Mouse (Mus musculus) layer of hippocampus, adult 8-10 months (tissue): Measurements from ENCODE around the gene D330045A20Rik. TPM values are rescaled to one million over a fixed set of nuclear protein-coding genes. Genes with fewer than 3 reads are reported as not detected.
A peak's percentile ranks its signal among the peaks of the same experiment; 100 is the strongest.
"Not testable (repeated sequence)": the region's sequence is repeated elsewhere in the genome, so short reads cannot be mapped to it uniquely, and the experiment has no call there.

Experiments
- DNase-seq, 2 experiments: peaks; one replicate each; pipeline ENCODE4 v3.0.0; 2022; ENCODE audit warnings: low spot score in 2 of 2
- total RNA-seq, 4 experiments: library from RNA; stranded (reverse); gene quantifications; 2 replicates each; pipeline ENCODE4 v1.2.4; 2022

Gene D330045A20Rik
- under 1 TPM; 0.45 to 0.61 (median 0.49) TPM for total RNA-seq

GRCm38 (mm10) chrX:139480022-139480894 is at the start of gene D330045A20Rik:
Gene D330045A20Rik, plus strand, starts transcription at chrX:139480367.
- DNase-seq, result no peak

- peak; percentile 2 to 17 for DNase-seq
Measured at GRCm38 (mm10) chrX:139432550-139432949, 47.6 kb upstream of the D330045A20Rik start.

DNA sequence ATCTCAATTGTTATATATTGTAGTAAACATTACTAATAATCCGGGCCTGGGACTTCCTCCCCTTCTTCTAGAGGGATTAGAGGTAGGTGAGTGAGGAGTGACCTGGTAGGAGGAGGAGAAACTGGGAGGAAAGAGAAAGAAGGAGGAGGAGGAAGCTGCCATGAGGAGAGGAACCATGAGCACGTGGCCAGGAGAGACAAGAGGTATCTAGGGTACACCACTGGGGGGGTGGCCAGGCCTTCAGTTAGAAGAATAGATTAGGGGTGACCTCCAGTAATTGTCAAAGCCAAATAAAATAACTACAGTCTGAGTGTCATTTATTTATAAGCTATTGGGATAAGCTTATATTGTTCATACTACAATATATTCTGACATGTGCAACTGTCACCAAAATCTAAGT is 45.0 kb upstream of the D330045A20Rik start:
- DNase-seq, result no peak

GRCm38 (mm10) chrX:139441057-139441456 is 39.1 kb upstream of the D330045A20Rik start:
- not testable (repeated sequence) for DNase-seq

DNA sequence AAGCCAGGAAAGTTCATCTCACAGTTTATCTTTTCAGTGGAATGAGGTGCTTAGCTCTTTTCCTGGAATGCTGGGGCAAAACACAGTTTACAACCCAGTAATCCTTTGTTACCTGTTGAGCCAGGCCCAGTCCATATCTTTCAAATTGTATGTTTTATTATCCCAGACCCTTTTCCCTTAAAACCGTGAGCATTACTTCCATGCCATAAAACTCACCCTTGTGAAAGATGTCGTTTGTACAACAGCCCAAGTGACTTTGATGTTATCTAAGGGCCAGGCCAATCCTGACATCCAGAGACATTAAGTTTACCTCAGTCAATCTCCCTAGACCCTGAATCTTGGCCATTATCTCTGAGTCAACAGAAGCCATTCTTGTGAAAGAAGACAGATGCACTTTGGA is 23.4 kb upstream of the D330045A20Rik start:
- DNase-seq, result no peak

DNA sequence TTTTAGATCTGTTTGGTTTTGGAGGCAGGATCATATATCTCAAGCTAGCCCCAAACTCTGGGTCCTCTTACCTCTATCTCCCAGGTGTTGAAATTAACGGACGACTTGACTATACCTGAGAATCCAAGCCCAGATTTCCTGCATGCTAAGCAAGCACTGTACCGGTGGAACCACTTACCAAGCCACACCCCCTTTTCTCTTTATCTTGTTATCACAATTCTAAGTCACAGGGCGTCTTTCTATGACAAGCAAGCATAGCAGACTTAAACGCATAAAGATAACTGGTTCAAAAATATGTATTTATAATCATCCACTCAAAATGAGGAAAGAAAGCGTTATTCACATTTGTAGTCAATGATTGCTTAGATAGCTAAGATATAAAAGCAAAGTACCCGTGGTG is 1.9 kb downstream of the D330045A20Rik start:
- DNase-seq, result no peak

DNA sequence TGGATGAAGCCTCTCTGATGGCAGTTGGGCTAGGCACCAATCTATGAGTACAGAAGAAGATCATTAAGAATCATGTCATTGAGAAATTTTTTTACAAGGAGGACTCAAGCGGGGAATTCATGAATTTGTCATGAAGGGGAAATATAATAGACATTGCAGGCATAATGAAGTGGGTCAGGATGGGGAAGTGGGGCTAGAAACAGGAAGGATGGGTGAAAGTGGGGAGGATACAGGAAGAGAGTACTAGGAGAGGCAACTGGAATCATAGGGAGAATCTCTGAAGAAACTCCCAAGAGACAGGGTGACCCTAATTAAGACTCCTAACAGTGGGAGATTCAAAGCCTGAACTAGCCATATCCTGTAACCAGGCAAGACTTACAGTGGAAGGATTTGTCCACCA is 4.8 kb downstream of the D330045A20Rik start:
- DNase-seq, result no peak

GRCm38 (mm10) chrX:139516156-139516555 is 36.0 kb downstream of the D330045A20Rik start:
- DNase-seq, result no peak

DNA sequence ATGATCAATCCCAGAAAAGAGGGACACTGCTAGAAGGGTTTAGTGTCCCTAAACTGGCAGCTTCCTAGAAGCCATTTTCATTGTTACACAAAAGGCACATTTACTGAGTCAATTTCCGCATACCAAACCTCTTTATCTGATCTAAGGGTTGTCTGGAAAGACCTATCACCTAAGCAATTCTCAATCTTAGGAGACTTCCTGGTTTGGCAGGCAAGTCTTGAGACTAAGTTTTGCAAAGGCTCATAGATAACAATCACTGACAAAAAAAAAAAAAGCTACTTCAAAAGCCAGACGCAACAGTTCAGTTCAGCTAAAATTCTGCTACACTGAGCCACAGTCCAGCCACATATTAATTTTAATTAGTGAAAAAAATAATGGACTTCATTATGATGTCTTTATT is 39.1 kb downstream of the D330045A20Rik start:
- no peak for DNase-seq

DNA sequence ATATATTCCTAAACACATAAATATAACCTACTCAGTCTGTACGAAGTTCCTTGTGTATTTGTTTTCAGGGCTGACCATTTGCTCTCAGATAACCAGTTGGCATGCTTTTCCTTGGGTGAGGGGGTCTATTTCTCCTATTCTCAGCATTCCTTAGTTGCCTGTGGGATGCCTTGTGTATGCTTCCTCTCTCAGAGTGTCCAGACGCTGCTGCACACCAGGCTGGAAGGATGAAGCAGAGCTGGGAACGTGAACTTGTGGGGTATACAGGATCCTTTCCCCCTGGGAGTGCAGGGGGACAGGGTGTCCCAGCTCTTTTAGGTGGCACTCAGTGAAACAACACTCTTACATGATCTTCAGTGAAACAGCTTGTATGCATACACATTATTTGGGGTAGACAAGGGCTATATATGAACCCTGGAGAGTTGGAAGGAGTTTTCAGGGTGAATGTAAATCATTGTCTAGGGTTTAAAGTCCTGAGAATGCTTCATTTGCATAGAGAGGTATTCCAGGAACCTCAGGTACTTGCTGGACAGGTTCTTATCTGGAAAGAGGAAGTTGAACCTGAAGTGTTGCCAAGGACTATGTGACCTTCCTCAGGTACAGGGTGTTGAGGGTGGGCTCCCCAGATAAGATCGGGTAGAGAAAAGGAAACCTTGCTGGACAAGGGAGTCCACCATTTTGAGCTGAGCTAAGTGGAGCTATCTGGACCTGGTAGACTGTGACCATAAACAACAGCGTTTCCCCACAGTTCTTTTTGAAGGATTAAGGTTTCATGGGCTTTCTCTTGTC is 44.3 kb downstream of the D330045A20Rik start:
- no peak for DNase-seq

DNA sequence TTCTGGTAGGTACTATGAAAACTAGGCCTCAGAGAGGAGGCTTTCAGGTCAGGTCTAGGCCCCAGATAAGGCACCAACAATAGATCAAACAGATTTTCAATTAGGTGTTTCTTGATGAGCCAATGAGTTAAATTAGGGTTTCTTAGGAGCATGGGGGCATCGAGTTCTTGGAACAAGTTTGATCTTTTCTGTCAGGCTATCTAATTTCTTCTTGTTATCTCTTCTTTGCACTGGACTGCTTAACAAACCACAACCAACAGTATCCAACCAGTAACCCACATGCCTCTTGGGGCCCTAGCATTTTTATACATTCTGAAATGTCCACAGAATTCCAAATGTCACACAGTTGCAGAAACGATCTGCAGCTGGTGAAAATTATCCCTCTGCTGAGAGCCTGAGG is 45.6 kb downstream of the D330045A20Rik start:
- DNase-seq, result no peak

DNA sequence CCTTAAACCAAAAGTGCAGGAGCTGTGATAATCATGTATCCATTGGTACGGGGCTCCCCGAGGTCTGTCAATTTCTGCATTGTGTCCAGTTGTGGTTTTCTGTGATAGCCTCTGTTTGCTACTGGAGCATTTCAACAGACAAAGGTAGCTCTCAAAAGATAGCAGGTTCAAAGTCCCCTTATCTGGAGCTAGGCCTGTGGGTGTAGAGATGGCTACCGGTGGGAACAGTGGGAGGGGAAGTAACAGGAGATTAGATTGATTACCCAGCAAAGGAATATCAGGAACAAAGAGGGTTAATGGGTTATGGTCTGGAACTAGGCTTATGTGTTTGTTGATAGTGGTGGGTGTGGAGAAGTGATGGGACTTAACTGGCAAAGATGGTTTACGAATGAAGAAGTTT is 46.8 kb downstream of the D330045A20Rik start:
- DNase-seq, result no peak

DNA sequence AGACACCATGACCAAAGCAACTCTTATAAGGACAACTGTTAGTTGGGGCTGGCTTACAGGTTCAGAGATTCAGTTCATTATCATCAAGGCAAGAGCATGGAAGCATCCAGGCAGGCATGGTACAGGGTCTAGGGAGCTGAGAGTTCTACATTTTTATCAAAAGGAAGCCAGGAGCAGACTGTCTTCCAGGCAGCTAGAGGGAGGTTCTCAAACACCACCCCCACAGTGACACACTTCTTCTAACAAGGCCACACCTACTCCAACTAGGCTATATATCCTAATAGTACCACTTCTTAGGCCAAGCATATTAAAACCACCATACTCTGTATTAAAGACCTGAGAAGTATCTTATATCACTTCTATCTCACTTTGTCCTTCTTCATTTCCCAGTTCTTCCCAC is 49.5 kb downstream of the D330045A20Rik start:
- no peak for DNase-seq

- DNase-seq, result no peak
Measured at GRCm38 (mm10) chrX:139532293-139532692, 52.1 kb downstream of the D330045A20Rik start.

DNA sequence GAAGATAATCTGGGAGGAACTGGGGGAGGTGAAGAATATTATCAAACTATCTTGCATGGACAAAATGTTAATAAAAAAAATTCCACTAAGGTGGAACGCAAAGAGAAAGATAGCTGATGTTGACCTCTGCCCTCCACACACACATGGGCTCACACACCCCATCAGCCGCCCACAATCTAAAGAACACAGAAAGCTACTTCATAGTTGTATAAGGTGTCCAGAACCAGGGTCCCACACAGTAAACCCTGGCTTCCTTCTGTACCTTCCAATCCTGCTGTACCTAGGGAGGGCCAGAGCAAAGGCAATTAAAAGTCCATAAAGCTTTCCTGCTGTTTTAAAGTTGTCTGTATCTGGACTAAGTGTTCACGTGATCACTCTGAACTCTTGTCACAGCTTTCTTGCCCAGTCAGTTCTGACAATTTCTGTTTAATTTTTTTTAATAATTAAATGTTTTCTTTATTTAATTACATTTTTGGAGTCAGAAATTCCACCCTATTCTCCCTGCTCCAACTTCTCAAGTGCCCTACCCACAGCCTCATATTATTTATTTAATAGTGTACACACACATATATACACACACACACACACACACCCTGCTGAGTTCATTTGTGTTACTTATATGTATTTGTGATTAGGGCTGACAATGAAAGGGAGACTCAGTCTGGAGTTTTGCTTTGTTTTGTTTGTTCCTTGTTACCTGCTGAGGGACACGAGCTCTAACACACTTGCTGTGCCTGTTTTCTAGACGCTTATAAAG is 57.7 kb downstream of the D330045A20Rik start:
- no peak for DNase-seq

GRCm38 (mm10) chrX:139543726-139544125 is 63.6 kb downstream of the D330045A20Rik start:
- DNase-seq, result no peak

DNA sequence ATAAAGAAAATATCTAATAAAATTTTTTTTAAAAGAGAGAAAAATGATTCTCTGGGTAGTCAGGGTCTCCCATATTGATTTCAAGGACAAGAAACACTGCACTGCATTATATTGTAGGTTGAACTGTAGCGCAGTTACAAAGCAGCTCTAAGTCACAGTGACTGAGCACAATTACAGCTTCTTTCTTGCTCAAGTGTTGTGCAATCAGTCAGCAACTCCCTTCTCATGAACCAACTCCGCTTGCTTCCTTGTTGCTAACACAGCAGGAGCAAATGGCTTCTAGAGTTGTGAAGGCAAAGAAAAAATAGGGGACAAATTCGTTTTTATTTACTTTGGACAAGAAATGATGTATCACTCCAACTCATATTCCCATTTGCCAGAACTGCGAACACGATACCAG is 70.3 kb downstream of the D330045A20Rik start:
- no peak for DNase-seq

- no peak for DNase-seq
Measured at GRCm38 (mm10) chrX:139552090-139552489, 71.9 kb downstream of the D330045A20Rik start.

GRCm38 (mm10) chrX:139562255-139562924 is 82.2 kb downstream of the D330045A20Rik start:
- no peak for DNase-seq

DNA sequence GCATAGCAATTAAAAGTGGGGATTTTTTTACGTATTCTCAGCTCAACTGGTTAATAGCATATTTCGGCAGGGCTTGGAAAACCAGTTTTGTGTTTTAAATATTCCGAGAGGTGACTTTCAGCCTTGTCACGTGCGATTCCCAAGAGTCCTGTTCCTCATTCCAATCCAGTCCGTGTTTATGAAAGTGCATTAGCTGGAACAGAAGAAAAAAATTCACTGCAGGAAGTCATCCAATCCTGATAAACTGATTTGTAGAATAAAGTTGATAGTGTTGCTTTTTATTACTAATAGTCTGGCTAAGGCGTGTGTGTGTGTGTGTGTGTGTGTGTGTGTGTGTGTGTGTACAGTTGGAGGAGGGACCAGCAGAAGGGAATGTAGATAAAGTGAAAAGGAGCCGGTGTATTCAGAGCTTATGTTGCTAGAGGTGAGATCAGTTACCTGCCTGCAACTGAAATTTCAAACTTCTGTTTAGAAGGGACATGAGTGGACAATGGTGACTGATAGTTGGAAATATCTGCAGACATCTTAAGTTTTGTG is 82.8 kb downstream of the D330045A20Rik start, which contains the start of gene Rnf128:
Gene Rnf128 (plus strand): TSS at position 392 of the 537 bp plus-strand sequence.
- DNase-seq, result no peak

GRCm38 (mm10) chrX:139570054-139570453 is 89.9 kb downstream of the D330045A20Rik start:
- DNase-seq, result no peak
